Mouse (Mus musculus) embryonic stem cell, embryonic (primary cell): Measurements from ENCODE around the gene Blnk.

Source experiments
- CTCF ChIA-PET, 4 experiments: fragments of 300-600 bp in 2 of 4; fragments of 350-600 bp in 2 of 4; sonication (Branson Sonifier 250); formaldehyde crosslinking; loops; one replicate each; lab custom pipeline; 2022; ENCODE audit warnings: inconsistent platforms in 2 of 4; lab: Charles Lee
- POLR2A ChIA-PET, 4 experiments: fragments of 300-600 bp in 2 of 4; fragments of 350-600 bp in 2 of 4; sonication (Branson Sonifier 250); formaldehyde crosslinking; loops; one replicate each; lab custom pipeline; 2022; ENCODE audit warnings: antibody characterized with exemption in 4 of 4, inconsistent platforms in 1 of 4; lab: Charles Lee

Blnk gene

GRCm38 (mm10) chr19:40935376-40935775, 59.0 kb downstream of the Blnk start:
- CTCF ChIA-PET, result interaction anchor here in 3 of 4 experiments (0.9 to 1.2 kb wide), 6 partner anchors 62 to 181 kb away, joined by 3 read pairs; no protein-coding TSS in a partner anchor
- POLR2A ChIA-PET, result interaction anchor here in 3 of 4 experiments (0.6 to 3.8 kb wide), 33 partner anchors 8 to 373 kb away, joined by 3 to 20 read pairs (median 4); partner anchors contain the start of genes Zfp518a (in 3 of the 3), Blnk (in 1 of the 3) and Ccnj (in 1 of the 3)

GRCm38 (mm10) chr19:40931581-40932369, 62.6 kb downstream of the Blnk start:
- ChIA-PET CTCF (interaction anchor here in 2 of 4 experiments (0.6 to 1.5 kb wide), 4 partner anchors 31 to 506 kb away, joined by 3 to 5 read pairs (median 3); no protein-coding TSS in a partner anchor), POLR2A (interaction anchor here in 2 of 4 experiments (0.6 to 1.7 kb wide), 2 partner anchors 27 to 386 kb away, joined by 3 to 5 read pairs; no protein-coding TSS in a partner anchor)

- ChIA-PET CTCF (interaction anchor here in 1 of 4 experiments (1.1 kb wide), 1 partner anchor 22 kb away, joined by 4 read pairs; no protein-coding TSS in a partner anchor), POLR2A (interaction anchor here (0.6 to 3.6 kb wide), 30 partner anchors 9 to 382 kb away, joined by 3 to 82 read pairs (median 4); partner anchors contain the start of genes Ccnj (in 1 of the 4) and Sorbs1 (in 1 of the 4))
Observed at GRCm38 (mm10) chr19:40895393-40895703, 99.0 kb downstream of the Blnk start.

- ChIA-PET CTCF (interaction anchor here in 2 of 4 experiments (1.1 to 1.2 kb wide), 3 partner anchors 21 to 122 kb away, joined by 3 to 6 read pairs (median 4); no protein-coding TSS in a partner anchor), POLR2A (interaction anchor here (0.5 to 3.6 kb wide), 40 partner anchors 8 to 381 kb away, joined by 3 to 82 read pairs (median 3); partner anchors contain the start of genes Blnk (in 1 of the 4), Entpd1 (in 1 of the 4), Sorbs1 (in 1 of the 4) and Tctn3 (in 1 of the 4))
Observed at GRCm38 (mm10) chr19:40894519-40895392, 99.6 kb downstream of the Blnk start, which contains the start of gene Zfp518a. TSS of gene Zfp518a (plus strand) at chr19:40894705.

- ChIA-PET POLR2A (interaction anchor here (0.5 to 3.6 kb wide), 33 partner anchors 7 to 282 kb away, joined by 3 to 82 read pairs (median 3); partner anchors contain the start of genes Blnk (in 1 of the 4), Entpd1 (in 1 of the 4) and Tctn3 (in 1 of the 4)), CTCF (interaction anchor here in 2 of 4 experiments (0.6 to 1.2 kb wide), 4 partner anchors 21 to 145 kb away, joined by 3 to 6 read pairs (median 4); no protein-coding TSS in a partner anchor)
Observed at GRCm38 (mm10) chr19:40894071-40894506, 100.2 kb downstream of the Blnk start.

GRCm38 (mm10) chr19:40888887-40889286, 105.4 kb downstream of the Blnk start:
- POLR2A ChIA-PET, result interaction anchor here in 1 of 4 experiments (1.2 kb wide), 1 partner anchor 15 kb away, joined by 3 read pairs; no protein-coding TSS in a partner anchor

GRCm38 (mm10) chr19:40881700-40882099, 112.6 kb downstream of the Blnk start:
- ChIA-PET CTCF (interaction anchor here in 2 of 4 experiments (1.1 kb wide), 2 partner anchors 134 to 135 kb away, joined by 3 to 4 read pairs; no protein-coding TSS in a partner anchor), POLR2A (interaction anchor here in 3 of 4 experiments (1.0 to 1.3 kb wide), 5 partner anchors 8 to 13 kb away, joined by 3 to 5 read pairs (median 4); partner anchors contain the start of gene Zfp518a (in 2 of the 3))

More at GRCm38 (mm10) chr19:40888887-40889286, 105.4 kb downstream of the Blnk start:
- CTCF ChIA-PET, result interaction anchor here in 2 of 4 experiments (0.7 kb wide), 2 partner anchors 16 to 639 kb away, joined by 3 to 4 read pairs; no protein-coding TSS in a partner anchor
